7 mouse cellular contexts compared by ENCODE assay signal in the genomic region with DNA sequence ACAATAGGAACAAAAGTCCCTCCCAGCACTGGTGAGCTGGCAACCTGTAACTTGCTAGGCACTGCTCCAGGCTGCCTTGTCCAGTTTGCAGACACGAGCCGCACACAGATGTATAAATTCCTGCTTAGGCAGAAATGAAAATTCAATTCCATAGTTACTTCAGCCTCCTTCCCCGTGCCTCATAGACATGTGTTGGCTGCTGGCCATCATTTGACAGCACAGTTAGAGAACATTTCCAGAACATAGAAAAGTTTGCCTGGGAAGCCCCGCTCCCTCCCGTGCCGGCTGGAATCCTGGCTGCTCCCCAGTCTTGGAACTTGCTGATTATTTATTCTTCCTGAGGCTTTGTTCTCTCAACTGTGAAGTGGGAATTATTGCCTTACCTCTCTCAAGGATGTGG.
DNase-seq lines count a peak whose midpoint lies in the region; ATAC-seq lines count a peak whose summit lies in the region.

No protein-coding gene starts in this region.

- no peak overlapping the region for H3K4me3 ChIP-seq in forebrain, embryonic 15.5 days

- H3K36me3 ChIP-seq in forebrain, embryonic 15.5 days = no peaks in the 10 kb centered on the region

- peaks cover 60% of the 10 kb centered on the region for H3K4me1 ChIP-seq in forebrain, embryonic 15.5 days

- H3K9me3 ChIP-seq in forebrain, embryonic 15.5 days = no peaks in the 10 kb centered on the region

- H3K27me3 ChIP-seq in forebrain, embryonic 15.5 days = no peaks in the 10 kb centered on the region

- 5% methylated on average over 6 of the region's 6 CpGs for WGBS in forebrain, embryonic 15.5 days

- H3K27ac ChIP-seq in forebrain, embryonic 15.5 days (replicated peaks) = peak overlapping the region; percentile 71

- DNase-seq in urinary bladder, postnatal 36 days (ENCODE audit: low spot score in 2 of 2) = peak; percentile 14 to 24
- DNase-seq in urinary bladder, adult 18-20 months (ENCODE audit: low spot score in 2 of 2) = no peak
- DNase-seq in heart, postnatal 4 days = peak; percentile 76
- peak; percentile 29 to 44 for DNase-seq in layer of hippocampus, postnatal 25 days (ENCODE audit: extremely low spot score in 1 of 2, low spot score in 1 of 2)
- DNase-seq in ovary, postnatal 10 days (ENCODE audit: low spot score) = peak; percentile 18
- DNase-seq in spleen, postnatal 36 days (ENCODE audit: low spot score in 2 of 2) = no peak

- no peak overlapping the region for H3K9ac ChIP-seq in forebrain, embryonic 15.5 days (replicated peaks)

- no peak overlapping the region for H3K4me2 ChIP-seq in forebrain, embryonic 15.5 days (replicated peaks)

- ATAC-seq in forebrain, embryonic 15.5 days (replicated peaks) = peak; percentile 58

Comparison
In these comparisons a context has a peak if more than half of its experiments do, and no peak if none do; other contexts are left out.
1. DNase-seq: peak in urinary bladder, postnatal 36 days (2 of 2), heart, postnatal 4 days (single experiment), layer of hippocampus, postnatal 25 days (2 of 2) and ovary, postnatal 10 days (single experiment); none in urinary bladder, adult 18-20 months (0 of 2) and spleen, postnatal 36 days (0 of 2).